Mouse (Mus musculus) telencephalon, adult 2 months (tissue): ENCODE measurements around the gene Qrich1.
A peak's percentile ranks its signal among the peaks of the same experiment; 100 is the strongest.

Experiments
- DNase-seq: peaks from one replicate; pipeline ENCODE4 v3.0.0-alpha.2; 2011; ENCODE audit warnings: low read depth, low spot score

The Qrich1 gene

GRCm38 (mm10) chr9:108563671-108564070 lies 47.1 kb downstream of the Qrich1 start:
- DNase-seq, result no peak

- no peak for DNase-seq
Measured at GRCm38 (mm10) chr9:108564131-108564530, 47.5 kb downstream of the Qrich1 start.

- no peak for DNase-seq
Measured at GRCm38 (mm10) chr9:108565881-108566814, 49.5 kb downstream of the Qrich1 start.

GRCm38 (mm10) chr9:108566815-108567776 lies 50.5 kb downstream of the Qrich1 start, which contains the start of gene Ndufaf3:
Gene Ndufaf3, minus strand, starts transcription at chr9:108567434.
- DNase-seq, result peak; percentile 93

GRCm38 (mm10) chr9:108567931-108568419 lies 51.4 kb downstream of the Qrich1 start:
- no peak for DNase-seq

- DNase-seq, result no peak
Measured at GRCm38 (mm10) chr9:108568511-108568921, 51.9 kb downstream of the Qrich1 start.

- peak; percentile 91 for DNase-seq
Measured at GRCm38 (mm10) chr9:108569381-108570206, 53.0 kb downstream of the Qrich1 start, which contains the start of gene Dalrd3. Gene Dalrd3, plus strand, starts transcription at chr9:108569886.

- DNase-seq, result peak; percentile 54
Measured at GRCm38 (mm10) chr9:108570207-108570896, 53.7 kb downstream of the Qrich1 start.

- no peak for DNase-seq
Measured at GRCm38 (mm10) chr9:108571401-108571973, 54.9 kb downstream of the Qrich1 start.

GRCm38 (mm10) chr9:108572321-108572720 lies 55.7 kb downstream of the Qrich1 start:
- no peak for DNase-seq

GRCm38 (mm10) chr9:108573774-108574690 lies 57.4 kb downstream of the Qrich1 start:
- no peak for DNase-seq

- DNase-seq, result no peak
Measured at GRCm38 (mm10) chr9:108574921-108575320, 58.3 kb downstream of the Qrich1 start.

- no peak for DNase-seq
Measured at GRCm38 (mm10) chr9:108575321-108576297, 59.0 kb downstream of the Qrich1 start.

- DNase-seq, result no peak
Measured at GRCm38 (mm10) chr9:108577025-108577424, 60.4 kb downstream of the Qrich1 start.

GRCm38 (mm10) chr9:108577934-108578544 lies 61.4 kb downstream of the Qrich1 start:
- DNase-seq, result no peak

- peak; percentile 90 for DNase-seq
Measured at GRCm38 (mm10) chr9:108578545-108579343, 62.1 kb downstream of the Qrich1 start, which contains the start of gene Wdr6. Gene Wdr6, minus strand, starts transcription at chr9:108578739.
